Mouse (Mus musculus) ovary, adult 18-20 months (tissue): ENCODE data around the gene Pomgnt1.
A peak's percentile ranks its signal among the peaks of the same experiment; 100 is the strongest.

Experiments used
- DNase-seq: peaks from one replicate; pipeline ENCODE4 v3.0.0; 2022; ENCODE audit warnings: low spot score, mixed read lengths

Gene Pomgnt1

DNA sequence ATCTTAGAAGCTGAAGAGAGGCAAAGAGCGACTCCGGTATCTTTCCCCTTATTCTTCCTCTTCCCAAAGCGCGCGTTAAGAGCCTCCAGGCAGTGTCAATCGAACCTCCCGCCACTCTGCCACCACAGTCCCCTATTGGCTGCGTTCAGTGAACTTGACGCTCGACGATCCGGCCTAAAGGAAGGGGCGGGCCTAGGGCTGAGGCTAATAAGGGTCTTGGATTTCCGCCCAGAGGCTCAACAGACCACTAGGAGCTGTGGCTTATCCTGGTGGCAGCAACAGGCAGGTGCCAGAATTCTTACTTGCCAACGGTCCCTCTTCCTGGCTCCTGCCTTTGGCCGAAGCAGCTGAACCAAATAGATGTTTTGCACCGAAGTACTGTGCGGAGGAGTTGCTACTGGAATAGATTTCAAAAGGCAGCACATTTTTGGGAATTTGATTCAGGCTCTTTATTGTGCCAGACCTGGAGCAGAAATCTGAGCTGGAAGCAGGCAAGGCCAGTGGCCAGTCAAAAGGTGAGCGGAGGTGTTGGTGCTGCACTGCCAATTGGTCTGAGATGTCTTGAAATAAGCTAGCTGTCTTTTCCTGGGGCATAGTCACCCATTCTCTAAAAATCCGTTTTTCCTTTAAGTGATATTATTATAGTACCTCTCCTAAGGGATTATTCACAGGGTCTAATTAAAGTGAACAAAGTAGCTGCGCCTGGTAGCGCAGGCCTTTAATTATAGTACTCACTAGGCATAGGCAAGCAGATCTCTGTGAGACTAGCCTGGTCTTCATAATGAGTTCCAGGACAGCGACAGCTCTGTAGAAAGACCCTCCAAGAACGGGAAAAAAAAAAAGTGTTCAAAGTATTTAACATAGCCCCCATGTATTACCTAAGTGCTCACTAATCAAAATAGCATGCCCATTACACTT is at the start of gene Pomgnt1, which contains the start of gene Rad54l:
Gene Pomgnt1, plus strand, starts transcription at position 239 of the 918 bp plus-strand sequence.
Gene Rad54l, minus strand, starts transcription at position 89 of the 918 bp plus-strand sequence.
- peak; percentile 79 for DNase-seq

DNA sequence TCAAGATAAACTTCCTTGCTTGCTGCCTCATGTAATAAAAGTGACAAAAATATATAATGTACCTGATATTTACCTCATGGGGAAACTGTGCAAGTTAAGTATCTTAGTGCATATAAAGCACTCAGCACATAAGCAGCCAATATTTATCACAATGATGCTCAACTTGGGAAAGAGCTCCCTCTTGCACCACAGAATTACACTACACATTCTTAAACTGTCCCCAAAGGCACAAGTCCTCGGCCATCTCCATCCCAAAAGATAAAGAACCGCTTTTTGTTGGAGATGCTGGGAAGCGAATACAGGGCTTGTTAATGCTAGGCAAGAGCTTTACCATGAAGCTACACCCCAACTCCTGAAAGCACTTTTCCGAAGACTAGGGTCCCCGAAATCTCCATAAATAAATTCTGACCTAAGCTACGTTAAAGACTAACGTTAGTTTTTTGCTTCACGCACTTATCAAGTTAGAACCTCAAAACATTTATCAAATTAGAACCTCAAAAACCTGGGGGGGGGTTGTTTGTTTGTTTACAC is 49.4 kb upstream of the Pomgnt1 start:
- DNase-seq = no peak

DNA sequence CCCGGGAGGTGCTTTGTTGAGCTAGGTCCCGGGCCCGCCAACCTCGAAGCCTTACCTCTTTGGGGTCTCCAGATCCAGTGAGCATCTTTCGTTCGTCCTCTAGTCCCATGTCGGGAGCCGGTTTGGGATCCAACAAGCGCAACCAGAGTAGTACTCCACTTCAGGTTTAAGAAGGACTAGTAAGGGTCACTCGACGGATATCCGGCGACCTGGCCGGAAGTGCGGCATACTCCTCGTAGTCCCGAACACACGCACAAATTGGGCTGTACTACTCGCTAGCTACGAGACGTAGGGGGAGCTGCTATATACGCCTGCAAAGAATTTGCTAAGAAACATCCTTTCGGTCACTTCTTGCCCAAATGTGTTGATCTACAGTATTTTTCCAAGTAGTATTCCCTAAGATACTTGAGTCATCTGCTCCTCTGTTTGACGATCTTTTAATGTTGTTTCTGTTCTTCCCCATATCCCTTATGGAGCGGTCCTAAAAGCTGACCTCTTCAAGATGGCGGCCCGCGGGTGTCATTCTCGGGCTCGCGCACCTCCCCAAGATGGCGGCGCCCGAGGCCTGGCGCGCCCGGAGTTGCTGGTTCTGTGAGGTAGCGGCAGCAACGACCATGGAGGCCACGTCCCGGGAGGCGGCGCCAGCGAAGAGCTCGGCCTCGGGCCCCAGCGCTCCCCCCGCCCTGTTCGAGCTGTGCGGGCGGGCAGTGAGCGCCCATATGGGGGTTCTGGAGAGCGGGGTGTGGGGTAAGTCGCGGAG is 48.6 kb upstream of the Pomgnt1 start, which contains the start of the genes Uqcrh and Lrrc41:
Gene Uqcrh, minus strand, starts transcription at position 211 of the 760 bp plus-strand sequence.
Gene Lrrc41, plus strand, starts transcription at position 409 of the 760 bp plus-strand sequence.
- peak; percentile 89 for DNase-seq

DNA sequence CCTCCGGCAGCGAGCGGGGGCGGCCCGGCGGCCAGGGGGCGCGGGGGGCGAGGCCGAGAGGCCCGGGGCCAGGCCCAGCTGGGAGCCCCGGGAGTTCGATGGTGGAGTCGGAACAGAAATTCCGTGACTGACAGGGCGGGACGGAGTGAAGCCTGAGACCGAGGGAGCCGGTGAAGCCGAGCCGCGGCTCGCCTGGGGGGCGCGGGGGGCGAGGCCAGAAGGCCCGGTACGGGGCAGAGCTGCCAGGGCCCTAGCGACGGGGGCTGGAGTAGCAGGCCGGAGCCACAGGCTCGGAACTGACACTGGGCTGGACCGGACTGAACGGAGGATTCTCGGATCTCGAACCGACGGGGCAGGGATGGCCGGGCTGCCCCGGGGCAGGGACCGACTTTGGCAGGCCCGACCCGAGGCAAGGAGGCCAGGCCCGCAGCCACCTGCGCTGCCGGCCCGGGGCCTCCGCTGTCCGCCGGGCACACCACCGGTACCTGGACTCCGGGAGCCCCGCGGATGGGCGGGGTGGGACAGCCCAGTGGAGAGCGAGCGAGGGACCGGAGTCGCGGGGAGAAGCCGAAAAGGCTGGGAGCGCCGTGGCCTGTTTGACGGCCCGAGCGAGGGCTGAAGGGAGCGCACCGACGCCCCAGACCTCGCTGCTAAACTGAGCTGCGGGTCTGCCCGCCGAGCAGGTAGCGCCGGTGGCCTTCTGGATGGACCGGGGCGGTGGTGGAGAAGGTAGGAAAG is 47.8 kb upstream of the Pomgnt1 start:
- peak; percentile 44 for DNase-seq

DNA sequence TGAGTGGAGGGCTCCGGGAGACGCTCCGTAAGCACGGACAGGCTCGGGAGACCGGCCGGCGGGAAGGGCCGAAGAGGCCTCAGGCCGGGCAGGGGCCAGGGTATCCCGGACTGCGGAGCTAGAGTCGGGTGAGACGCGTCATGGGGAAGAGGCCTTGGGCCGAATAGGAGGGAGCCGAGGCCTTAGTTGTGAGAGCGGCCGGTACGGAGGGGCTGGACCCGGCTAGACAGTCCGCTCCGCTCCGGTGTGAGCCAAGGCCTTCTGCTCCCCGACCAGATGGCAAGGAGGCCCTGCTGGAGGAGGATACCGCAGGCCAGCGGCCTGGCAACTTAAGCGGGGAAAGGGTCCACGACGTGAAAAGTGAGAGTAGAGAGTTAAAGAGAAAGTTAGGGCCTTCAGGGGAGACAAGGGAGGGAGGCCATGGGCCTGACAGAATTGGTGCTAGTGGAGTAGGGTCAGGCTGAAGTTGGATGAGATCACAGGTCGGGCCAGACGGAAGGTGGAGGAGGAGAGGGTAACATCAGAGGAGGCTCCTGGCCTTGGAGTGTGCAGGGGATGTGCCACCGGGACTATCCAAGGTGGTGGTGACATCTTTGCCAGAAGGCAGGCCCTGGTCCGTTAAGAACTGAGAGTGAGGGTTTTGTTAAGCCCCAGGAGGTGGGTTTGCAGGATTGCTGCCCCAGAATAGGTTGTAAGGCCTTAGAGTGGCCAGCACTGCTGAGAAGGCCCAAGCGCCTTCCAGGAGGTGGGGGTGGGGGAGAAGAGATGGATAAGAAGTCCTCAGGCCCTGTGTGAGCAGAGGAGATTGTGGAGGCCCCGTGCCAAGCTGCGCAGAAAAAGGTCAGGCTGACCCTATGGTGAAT is 47.0 kb upstream of the Pomgnt1 start:
- DNase-seq = peak; percentile 85

DNA sequence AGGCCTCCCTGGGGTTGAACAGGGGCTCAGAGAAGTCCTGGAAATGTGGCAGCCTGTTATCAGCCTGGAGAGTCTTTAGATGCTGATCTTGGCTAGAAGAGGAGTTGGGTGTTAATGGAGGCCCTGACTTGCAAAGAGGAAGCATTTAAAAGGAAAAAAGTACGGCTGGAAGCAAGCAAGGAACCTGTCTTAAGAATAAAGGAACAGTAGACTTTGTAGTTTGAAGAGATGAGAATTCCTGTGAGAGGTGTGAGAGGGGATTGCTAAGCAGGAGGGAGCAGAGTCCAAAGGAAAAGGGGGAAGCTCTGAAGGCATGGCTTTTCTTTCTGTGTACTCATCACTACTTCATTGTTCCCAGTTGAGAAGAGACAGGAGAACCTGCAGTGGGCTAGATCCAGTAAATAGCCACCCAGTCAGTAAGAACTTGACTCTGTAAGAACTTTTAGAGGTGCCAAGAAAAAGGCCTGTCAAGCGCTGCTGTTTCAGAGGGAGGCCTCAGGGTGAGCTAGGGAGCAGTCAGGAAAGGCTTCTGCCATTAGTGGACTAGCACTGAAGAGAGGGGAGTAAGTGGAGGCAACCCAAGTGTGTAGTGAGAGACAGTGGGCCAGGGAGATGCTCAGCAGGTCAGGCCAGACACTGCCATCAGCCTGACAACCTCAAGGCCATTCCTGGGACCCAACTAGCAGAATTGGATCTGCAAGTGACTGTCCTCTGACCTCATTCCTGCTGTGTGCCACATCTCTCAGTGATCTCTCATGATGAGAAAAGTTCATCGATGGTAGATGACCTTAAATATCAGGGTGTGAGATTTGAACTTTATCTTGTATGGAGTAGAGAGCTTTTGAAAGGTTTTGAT is 46.2 kb upstream of the Pomgnt1 start:
- DNase-seq = no peak

DNA sequence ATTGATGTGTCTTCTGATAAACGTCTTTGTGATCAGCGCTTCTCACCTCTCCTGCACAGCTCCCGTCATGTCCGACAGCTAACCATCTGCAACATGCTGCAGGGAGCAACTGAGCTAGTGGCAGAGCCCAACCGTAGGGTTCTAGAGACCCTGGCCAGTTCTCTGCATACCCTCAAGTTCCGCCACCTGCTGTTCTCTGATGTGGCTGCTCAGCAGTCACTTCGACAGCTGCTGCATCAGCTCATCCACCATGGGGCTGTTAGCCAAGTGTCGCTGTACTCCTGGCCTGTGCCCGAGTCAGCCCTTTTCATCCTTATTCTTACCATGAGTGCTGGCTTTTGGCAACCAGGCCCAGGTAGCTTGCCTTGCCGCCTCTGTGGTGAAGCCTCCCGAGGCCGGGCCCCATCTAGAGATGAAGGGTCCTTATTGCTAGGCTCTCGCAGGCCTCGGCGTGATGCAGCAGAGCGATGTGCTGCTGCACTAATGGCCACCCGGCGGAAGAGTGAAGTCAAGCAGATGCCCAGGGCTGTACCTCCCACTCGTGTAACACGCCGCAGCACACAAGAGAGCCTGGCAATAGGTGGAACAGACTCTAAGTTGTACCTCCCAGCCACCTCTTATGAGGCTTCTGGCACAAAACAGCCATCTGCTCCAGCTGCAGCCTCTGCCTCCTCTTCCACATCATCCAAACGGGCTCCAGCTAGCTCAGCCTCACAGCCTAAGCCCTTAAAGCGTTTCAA is 35.0 kb upstream of the Pomgnt1 start:
- DNase-seq = no peak

DNA sequence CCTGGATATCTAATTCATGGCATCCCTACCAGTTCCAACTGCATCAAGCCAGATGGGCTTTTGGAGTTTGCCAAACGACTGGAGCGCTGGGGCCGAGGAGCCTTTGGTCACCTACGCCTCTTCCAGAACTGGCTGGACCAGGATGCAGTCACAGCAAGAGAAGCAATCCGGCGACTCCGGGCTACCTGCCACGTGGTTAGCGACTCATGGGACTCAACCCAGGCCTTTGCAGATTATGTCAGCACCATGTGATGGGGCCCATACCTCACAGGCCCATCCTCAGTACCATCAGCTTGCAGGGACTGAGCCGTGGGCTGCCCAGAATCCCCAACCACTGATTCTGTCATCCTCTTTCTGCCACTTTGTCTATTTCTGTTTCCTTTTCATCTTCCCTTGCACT is 27.3 kb upstream of the Pomgnt1 start:
- no peak for DNase-seq

DNA sequence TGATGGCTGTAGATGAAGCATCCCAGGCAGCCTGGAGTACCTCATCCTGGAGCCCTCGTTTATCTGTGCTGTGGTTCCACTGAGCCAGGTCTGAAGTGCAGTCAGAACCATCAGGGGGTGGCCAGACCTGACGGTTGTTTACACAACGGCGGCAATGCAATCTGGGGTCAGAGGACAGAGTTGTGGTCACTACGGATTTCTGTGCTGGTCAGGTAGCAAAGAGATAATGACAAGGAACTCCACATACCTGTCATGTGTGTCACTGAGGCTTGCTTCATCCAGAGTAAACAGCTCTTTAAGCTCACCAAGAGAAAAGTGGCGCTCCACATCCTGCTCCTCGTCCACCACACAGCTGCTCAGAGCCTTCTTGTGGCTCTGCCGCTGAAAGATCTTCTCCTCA is 26.4 kb upstream of the Pomgnt1 start:
- no peak for DNase-seq

DNA sequence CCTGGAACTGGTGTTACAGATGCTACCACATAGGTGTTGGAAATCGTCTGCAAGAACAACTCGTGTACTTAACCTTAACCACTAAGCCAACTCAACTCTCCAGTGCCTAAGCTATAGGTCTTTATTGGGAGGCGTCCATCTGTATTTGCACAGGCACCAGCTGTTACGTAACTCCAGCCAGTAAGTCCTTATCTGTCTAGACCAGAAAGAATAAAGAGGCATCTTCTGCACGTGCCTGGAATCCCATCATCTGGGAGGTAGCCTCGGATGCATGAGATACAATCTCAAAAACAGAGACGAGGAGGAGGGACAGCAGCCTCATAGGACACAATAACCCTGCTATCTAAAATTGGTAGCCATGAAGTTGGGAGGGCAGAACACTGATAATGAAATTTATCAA is 22.7 kb upstream of the Pomgnt1 start:
- no peak for DNase-seq

DNA sequence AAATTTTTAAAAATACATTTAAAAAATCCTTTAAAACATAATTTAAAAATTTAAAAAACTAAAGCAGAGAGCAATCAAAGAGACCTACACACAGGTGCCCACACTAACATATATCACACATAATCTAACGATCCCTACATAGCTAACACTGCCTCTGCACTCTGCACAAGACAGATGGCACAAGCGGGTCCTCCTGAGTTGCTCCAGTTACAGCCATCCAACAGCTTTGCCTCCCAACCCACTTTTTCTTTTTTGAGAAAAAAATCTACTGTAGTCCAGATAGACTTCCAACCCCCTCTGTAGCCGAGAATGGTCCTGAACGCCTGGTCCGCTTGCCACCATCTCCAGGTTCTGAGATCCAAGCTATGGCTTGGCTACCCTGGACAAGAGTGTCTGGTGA is 18.4 kb upstream of the Pomgnt1 start:
- no peak for DNase-seq

DNA sequence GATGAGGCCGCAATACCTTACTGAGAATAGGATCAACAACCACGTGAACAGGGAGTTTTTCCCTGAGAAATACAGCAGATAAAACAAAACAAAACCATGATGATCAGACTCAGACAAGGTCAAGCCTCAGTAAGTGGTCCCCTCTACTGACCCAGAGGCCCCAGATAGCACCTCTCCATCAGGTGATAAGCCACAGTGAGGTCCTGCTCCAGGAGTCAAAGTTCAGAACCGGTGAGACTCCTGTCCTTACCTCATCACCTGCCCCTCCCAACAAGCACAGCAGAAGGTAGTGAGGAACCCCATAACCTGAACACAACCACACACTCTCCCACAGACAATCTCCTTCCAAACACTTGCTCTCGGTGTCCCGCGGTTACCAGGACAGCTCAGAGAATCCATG is 12.9 kb upstream of the Pomgnt1 start:
- no peak for DNase-seq

DNA sequence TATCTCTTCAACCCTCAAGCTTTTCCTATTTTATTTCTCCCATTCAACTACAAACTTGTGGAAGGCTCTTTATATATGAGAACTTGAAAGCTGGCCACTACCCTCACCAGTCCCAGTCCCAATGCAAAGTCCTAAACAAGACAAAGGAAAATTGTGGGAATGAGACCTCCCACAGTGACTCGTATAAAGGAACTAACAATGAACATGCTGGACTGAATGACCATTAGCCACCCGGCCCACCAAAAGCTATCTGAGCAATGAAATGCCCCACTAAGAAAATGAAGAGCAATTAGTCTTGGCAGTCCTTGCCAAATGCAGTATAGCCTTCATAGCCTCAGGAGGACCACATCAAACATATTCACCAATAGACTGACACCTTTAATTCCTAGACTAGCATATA is 12.2 kb upstream of the Pomgnt1 start:
- no peak for DNase-seq

DNA sequence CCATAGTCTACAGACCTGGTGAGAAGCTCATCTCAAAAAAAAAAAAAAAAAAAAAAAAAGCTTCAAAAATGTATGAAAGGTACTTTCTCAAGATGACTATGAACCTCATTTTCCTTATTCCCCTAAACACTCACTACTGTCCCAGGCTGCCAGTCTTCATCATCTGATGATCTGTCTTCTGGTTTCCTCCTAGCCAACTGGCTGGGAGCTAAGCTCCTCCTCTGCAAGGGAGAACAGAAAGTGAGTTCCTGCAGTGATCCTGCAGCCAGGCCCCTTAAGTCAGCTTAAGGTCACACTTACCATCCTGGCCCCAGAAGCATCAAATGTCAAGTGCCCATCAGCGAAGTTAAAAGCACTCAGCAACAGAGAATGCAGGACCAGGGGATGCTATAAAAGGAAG is 878 bp upstream of the Pomgnt1 start:
- DNase-seq = no peak

DNA sequence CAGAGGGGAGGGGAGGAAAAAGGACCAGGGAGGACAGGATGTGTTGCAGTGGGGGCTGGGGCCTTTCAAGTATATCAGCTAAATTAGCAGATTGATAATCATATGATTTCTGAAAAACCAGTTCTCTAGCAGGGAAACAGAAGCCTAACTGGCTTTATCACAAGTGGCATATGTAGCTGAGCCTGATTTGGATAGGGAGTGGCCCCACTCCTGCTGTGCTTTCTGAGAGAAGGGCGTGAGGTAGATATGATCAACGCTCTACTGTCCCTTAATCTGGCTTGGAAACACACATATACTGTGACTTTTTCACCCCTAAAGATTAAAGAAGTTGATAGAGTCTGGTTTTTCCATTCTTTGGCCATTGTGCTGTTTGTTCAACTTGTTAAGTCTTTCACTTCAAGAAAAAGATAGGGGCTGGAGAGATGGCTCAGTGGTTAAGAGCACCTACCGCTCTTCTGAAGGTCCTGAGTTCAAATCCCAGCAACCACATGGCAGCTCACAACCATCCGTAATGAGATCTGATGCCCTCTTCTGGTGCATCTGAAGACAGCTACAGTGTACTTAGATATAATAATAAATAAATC is 2.3 kb downstream of the Pomgnt1 start:
- DNase-seq = no peak

DNA sequence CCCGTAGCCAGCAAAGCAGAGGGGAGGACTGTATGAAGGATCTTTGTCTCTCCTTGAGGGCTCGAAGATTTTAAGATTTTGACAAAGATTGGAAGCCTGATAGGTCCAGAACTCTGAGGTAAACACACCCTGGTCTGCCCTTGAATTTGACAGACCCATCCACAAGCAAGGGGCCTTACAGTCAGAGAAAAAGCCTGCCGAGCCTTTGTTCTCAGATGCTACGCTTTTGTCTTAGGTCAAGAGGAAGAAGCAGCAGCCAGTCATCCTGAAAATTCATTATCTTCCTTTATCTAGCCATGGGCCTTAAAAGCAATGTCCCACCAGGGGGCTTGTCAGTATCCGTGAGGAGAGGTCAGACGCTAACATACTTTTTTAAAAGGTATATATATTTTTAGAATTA is 4.3 kb downstream of the Pomgnt1 start:
- DNase-seq = no peak

DNA sequence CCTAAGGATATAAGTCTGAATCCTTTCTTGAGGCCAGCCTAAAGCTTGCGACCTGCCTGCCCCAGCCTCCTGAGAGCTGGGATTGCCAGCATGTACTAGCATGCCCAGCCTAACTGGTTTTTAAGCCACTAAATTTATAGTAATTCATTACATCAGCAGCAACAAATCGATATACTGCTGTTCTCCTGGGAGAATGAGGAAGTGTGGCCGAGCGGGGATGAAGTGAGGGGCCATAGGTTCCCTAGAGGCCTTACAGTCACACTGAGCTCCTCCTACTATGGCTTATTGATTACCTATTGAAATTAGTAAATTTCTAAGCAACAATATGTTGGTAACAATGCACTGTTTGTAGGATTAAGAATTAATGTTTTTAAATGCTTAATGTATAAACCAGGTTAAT is 9.5 kb downstream of the Pomgnt1 start:
- DNase-seq = no peak

DNA sequence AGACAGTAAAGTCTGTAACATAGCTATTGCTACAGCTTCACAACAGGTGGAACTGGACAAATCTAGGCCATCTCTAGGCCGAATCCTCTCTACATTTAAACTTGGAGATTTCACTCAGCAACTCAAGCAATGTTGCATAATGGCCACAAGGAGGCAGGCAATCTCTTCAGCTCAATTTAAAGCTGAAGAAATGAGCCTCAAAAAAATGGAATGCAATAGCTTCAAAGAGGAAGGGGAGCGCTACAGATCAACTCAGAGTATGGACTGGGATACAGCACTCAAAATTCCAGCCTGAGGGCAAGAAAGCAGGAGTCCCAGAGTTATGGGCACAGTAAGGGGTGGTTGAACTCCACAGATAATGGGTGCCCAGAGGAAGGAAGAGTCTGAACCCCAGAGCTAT is 11.3 kb downstream of the Pomgnt1 start:
- DNase-seq = no peak

DNA sequence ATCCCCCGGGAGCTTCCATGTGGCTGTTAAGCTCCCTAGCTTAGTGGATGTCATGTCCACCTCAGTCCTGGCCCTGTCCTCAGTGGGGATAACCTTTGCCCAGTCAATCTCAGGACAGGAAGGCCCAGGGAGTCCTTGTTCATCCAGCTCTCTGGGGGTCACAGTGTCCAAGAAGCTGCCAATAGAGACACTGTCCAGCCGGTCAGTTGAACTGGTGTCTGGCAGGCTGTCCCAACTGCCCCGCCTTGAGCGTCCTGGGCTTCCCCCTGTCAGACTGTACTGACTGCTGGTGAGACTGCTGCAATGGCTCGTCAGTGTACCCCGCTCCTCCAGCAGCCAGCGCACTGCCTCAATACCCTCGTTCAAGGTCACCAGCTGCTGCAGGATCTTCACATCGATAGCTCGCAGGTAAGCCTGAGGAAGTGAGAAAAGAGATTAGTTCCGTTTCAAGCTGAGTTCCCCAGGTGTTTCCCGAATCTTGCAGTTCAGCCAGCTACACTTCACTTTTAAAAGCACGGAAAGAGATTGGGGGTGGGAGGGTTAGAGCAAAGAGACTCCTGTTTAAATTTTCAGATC is 13.9 kb downstream of the Pomgnt1 start:
- no peak for DNase-seq
